Mouse (Mus musculus) adrenal gland, postnatal 36 days (tissue): Measurements from ENCODE around the gene Apba2. TPM values are rescaled to one million over a fixed set of nuclear protein-coding genes. Genes with fewer than 3 reads are reported as not detected.
A peak's percentile ranks its signal among the peaks of the same experiment; 100 is the strongest.

ENCODE experiments used
- DNase-seq, 2 experiments: peaks; one replicate each; pipeline ENCODE4 v3.0.0; 2021; ENCODE audit warnings: mixed read lengths in 1 of 2
- total RNA-seq, 2 experiments: library from RNA; stranded (reverse); gene quantifications; 2 replicates each; pipeline ENCODE4 v1.2.3; 2021

The Apba2 gene
- total RNA-seq, 2 experiments from 2014 or later = 0.33 TPM

DNA sequence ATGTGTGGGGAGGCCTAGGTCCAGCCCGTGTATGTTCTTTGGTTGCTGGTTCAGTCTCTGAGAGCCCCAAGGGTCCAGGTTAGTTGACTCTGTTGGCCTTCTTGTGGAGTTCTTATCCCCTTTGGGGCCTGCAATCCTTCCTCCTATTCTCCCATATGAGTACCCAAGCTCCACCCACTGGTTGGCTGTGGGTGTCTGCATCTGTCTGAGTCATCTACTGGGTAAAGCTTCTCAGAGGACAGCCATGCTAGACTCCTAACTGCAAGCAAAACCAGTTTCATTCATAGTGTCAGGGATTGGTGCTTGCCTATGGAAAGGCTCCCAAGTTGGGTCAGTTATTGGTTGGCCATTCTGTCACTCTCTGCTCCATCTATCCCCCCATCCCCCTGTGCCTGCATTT, 29.8 kb downstream of the Apba2 start:
- DNase-seq = no peak

- no peak for DNase-seq
Observed at GRCm38 (mm10) chr7:64533374-64533773, 31.9 kb downstream of the Apba2 start.

DNA sequence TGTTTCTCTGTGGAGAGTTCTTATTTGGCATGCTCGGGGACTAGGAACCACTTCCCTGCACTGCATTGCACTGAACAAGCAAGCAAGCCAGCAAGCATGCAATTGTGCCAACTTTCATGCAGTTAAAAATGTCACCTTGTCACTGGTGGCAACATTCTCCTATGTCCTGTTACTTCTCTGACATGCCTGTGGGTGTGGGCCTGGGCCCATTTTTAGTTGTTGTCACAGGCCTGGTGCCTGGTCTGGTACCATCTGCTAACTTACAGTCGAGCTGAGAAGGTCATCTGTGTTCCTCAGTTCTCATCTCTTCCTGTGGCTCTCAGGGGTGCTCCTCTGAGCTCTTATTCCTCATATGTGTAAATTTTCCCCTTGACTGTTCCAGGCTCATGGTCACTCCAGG, 33.8 kb downstream of the Apba2 start:
- DNase-seq = no peak

GRCm38 (mm10) chr7:64539450-64540148, 38.1 kb downstream of the Apba2 start:
- no peak for DNase-seq

- no peak for DNase-seq
Observed at GRCm38 (mm10) chr7:64546801-64547200, 45.3 kb downstream of the Apba2 start.

GRCm38 (mm10) chr7:64550856-64551255, 49.4 kb downstream of the Apba2 start:
- no peak for DNase-seq

DNA sequence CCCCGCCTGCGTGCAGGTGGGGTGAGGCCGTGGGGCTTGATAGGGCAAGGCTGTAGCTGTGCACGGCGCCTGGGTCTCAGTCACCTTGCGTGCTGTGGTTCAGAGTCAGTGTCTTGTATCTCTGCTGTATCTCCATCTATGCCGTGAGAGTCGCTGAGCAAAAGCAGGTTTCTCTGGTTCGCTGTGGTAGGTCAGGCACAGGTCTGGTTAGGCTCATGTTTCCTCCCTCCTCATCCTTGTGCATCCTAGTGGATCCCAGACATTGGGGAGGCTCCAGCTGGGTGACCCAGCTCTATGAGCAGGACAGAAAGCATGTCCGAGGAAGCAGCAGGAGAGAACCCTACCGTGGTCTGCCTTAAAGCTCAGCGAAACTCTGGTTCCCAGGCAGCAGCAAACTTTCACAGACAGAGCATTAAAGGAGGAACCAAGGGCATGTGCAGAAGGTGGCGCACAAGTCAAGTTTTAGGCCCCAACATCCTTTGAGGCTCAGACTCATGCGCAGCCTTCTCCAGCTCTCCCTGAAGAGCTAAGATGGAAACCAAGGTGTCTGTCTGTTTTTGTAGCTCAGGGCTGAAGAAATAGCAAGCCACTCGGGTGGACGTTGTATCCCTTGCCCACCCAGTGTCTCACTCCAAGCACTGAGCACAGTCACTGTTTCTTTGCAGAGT, 51.2 kb downstream of the Apba2 start:
- no peak for DNase-seq

DNA sequence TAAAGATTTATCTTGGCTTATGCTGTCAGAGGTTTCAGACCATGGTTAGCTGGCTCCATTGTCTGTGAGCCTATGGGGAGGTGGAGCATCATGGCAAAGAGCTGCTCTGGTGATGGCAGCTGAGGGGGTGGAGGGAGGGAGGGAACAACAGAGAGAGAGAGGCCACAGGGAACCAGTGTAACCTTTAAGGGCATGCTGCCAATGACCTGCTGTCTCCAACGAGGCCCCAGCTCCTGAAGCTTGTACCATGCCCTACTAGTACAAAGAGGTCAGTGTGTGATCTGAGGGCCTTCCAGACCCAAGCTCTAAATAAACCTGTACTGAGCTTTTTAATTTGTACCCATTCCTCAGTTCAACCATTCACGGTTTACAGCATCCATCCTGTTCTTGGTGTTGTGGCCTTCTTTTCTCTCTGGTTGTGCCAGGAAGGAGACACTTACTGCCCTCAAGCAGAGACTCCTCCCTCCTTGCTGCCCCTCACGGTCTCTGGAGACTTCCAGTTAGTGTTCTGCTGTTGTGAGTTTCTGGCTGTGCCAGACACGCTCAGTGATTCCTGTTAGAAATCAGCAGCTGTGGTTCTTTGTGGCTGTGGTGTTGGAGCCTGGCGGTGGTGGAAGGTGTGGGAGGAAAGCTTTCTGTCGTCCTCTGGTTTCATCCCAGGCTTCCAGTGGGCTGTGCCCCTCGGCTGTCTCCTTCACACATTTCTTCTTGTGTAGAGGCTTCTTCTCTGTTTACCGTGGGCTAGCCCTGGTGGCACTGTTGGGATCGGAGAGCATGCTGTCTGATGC, 60.4 kb downstream of the Apba2 start:
- no peak for DNase-seq

- DNase-seq = no peak
Observed at GRCm38 (mm10) chr7:64564891-64565571, 63.5 kb downstream of the Apba2 start.

GRCm38 (mm10) chr7:64566371-64567243, 65.1 kb downstream of the Apba2 start:
- DNase-seq = no peak

GRCm38 (mm10) chr7:64568722-64569121, 67.2 kb downstream of the Apba2 start:
- no peak for DNase-seq

DNA sequence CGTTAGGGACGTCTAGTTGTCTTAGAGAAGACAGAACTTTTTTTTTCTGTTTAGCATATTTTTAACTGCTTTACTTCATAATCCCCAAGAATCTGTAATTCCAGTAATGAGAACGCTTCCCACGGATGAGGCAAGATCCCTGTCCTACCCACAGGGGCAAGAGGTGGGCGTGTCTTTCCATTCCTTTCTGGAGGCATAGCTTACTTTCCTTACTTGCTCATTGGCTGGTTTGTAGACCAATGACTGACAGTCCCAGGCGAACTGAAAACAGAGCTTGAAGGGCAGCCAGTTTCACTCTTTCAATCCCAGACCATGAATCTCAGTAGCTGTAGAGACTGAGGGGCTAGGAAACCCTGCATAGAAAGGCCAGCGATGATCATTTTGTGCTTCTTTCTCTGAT, 68.2 kb downstream of the Apba2 start:
- DNase-seq = no peak

DNA sequence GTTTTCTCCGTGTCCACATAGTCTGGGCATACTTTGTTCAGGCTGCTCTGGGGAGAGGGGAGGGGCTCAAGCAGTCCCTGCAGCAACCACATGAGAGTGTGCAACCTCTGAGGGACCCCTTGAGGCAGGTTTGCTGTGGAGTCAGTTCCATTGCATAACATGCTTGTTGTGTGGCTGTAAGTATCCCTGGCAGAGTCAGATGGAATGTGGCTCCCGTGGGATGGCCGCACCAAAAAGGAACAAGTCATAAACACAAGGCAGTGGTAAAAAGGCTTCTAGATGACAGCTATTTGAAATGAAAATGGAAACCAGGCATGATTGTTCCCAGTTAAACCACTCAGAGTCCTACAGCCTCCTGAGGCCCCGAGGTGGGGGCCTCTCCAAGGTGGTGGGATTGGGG, 69.4 kb downstream of the Apba2 start:
- peak in 1 of 2 experiments; percentile 8 for DNase-seq

DNA sequence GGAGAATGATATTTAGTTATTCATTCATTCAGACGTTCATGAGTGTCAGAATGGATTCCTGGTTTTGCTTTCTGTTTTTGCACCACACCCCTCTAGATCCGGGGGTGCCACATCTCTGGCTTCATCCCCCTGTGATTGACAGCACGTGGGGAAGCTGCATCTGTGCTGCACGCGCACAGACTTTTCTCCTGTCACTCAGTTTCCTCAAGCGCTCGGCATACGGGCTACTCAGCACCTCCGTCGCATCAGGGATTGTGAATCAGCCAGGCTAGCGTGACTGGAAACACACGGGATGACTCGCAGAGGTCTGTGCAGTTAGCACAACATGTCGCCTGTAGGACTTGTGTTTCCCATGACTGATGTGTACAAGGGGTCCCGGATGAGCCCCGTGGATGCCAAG, 72.6 kb downstream of the Apba2 start:
- no peak for DNase-seq

GRCm38 (mm10) chr7:64576519-64576951, 75.0 kb downstream of the Apba2 start:
- DNase-seq = no peak

GRCm38 (mm10) chr7:64578176-64578575, 76.7 kb downstream of the Apba2 start:
- DNase-seq = peak in 1 of 2 experiments; percentile 5

DNA sequence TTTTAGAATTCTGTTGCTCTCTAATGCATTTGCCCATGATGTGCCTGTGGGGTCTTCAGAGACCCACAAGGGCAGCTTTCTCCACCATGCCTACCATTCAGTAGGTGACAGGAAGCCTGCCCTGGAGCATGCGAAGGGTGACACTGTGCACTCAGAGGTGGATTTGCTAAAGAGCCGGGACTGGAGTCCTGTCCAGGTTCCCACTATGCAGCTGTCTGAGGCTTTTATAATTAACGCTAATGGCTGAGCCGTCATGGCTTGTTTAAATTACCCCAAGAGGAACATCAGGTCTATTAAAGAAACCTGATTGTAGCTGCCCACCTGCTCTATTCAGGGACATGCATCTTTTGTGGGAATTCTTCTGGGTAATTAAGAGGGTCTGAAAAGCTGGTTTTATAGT, 78.4 kb downstream of the Apba2 start:
- no peak for DNase-seq

- no peak for DNase-seq
Observed at GRCm38 (mm10) chr7:64580293-64580692, 78.8 kb downstream of the Apba2 start.

DNA sequence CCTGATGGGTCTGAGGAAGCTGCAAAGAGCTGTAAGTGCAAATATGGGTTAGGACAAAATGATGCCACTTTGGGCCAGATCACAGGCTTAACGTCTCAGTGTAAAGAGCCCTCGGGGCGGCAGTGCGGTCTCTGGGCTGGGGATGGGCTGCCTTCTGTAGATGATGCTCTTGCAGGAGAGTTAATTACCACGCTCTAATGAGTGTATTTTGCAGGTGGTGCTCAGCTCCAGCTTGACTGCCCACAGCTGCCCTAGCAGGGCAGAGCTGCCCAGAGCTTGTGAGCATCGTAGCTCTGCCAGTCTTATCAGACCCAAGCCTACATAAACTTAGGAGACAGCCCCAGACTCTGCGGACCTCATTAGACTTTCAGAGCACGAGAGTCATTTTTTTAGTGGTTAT, 80.9 kb downstream of the Apba2 start:
- DNase-seq = no peak

DNA sequence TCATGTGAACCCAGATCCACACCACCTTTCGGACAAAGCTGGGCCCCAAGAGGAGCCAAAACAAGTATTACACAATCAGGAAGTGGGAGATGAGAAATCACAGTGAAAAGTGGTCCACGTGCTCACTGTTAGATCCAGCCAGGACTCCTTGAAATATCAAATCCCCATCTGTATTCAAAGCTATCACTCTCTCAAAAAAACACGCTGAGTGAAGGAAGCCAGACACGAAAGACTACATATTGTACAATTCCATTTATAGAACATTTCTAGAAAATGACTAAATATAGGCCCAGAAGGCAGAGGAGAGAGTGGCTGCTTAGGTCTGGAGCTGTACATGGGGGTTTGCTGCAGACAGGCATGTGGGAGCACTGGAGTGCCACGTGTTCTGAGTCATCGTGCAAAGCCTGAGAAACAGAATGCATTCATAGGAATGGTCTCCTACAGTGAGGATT, 82.2 kb downstream of the Apba2 start:
- DNase-seq = no peak

DNA sequence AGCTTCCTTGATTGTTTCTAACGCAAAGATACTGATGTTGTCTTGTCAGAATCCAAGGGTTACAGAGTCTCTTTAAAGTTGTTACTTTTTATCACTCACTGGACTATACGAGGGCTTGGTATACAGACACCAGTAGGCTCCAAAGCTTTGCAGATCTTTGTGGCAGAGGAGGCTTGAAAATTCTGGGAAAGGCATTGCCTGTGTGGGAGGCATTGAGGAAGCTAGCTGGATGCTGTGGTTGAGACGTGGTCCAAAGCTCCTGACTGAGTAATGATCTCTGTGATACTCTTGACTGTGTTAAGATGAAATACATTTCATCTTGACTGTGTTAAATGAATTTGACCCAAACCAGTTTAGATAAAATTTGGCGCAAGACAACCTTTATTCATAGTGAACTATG, 84.6 kb downstream of the Apba2 start:
- DNase-seq = no peak
